Mouse (Mus musculus): Measurements from ENCODE around the gene Lztfl1. TPM values are rescaled to one million over a fixed set of nuclear protein-coding genes. Genes with fewer than 3 reads are reported as not detected.

Gene Lztfl1
- polyA plus RNA-seq (2012; rRNA removed), result 0.17 and 0.70 TPM in 2 replicates

GRCm38 (mm10) chr9:123717186-123718008 is at the start of gene Lztfl1:
Lztfl1 (minus strand) TSS chr9:123717697.

GRCm38 (mm10) chr9:123678327-123679105 is 39.0 kb downstream of the Lztfl1 start, which contains the start of the genes Ccr9 and Slc6a20a:
Ccr9 (plus strand) TSS chr9:123678439.
Slc6a20a (minus strand) TSS chr9:123678885.

Other genes with a start within 250 kb of the Lztfl1 start
- gene Limd1, start 239.0 kb downstream of the Lztfl1 start, polyA plus RNA-seq (2012; rRNA removed), result 19.3 and 20.6 TPM in 2 replicates
- gene Sacm1l, start 187.9 kb downstream of the Lztfl1 start, polyA plus RNA-seq (2012; rRNA removed), result 0.61 and 1.2 TPM in 2 replicates
- gene Slc6a20b, start 85.1 kb downstream of the Lztfl1 start, polyA plus RNA-seq (2012; rRNA removed), result 0.02 and 0.03 TPM in 2 replicates
- gene Ccr9, start 39.3 kb downstream of the Lztfl1 start, polyA plus RNA-seq (2012; rRNA removed), result 0.03 and 0.18 TPM in 2 replicates
- 9.2 and 13.0 TPM in 2 replicates for gene Slc6a20a, start 38.8 kb downstream of the Lztfl1 start, polyA plus RNA-seq (2012; rRNA removed)
- 0.10 and 0.29 TPM in 2 replicates for gene Cxcr6, start 88.8 kb upstream of the Lztfl1 start, polyA plus RNA-seq (2012; rRNA removed)
- gene Fyco1, start 134.2 kb upstream of the Lztfl1 start, polyA plus RNA-seq (2012; rRNA removed), result 2.1 and 3.5 TPM in 2 replicates
- 0.02 and 0.05 TPM in 2 replicates for gene Xcr1, start 144.3 kb upstream of the Lztfl1 start, polyA plus RNA-seq (2012; rRNA removed)